Mouse (Mus musculus) intestine, embryonic 15.5 days (tissue): ENCODE measurements around the gene Eif2b1. TPM values are rescaled to one million over a fixed set of nuclear protein-coding genes. Genes with fewer than 3 reads are reported as not detected.

Source experiments
- ATAC-seq: fragments of 200-750 bp; cut with Nextera tagmentation; 2 replicates; pipeline ENCODE4 v1.8.0; 2017; ENCODE audit warnings: moderate TSS enrichment, moderate library complexity
- H3K27ac ChIP-seq: fragments of 300-500 bp; sonication (generic); 2 replicates; pipeline ENCODE4 v1.5.1; 2015; ENCODE audit warnings: mild to moderate bottlenecking, inconsistent platforms
- H3K27me3 ChIP-seq: fragments of 300-500 bp; sonication (generic); replicated peaks from 2 replicates; pipeline ENCODE4 v1.6.1; 2015; ENCODE audit warnings: inconsistent platforms
- H3K36me3 ChIP-seq: fragments of 300-500 bp; sonication (generic); 2 replicates; pipeline ENCODE4 v1.6.1; 2015; ENCODE audit warnings: inconsistent platforms
- H3K4me1 ChIP-seq: fragments of 300-500 bp; sonication (generic); replicated peaks from 2 replicates; pipeline ENCODE4 v1.6.1; 2015; ENCODE audit warnings: inconsistent platforms
- H3K4me2 ChIP-seq: fragments of 300-500 bp; sonication (generic); replicated peaks from 2 replicates; pipeline ENCODE4 v1.6.1; 2015; ENCODE audit warnings: mild to moderate bottlenecking, inconsistent platforms
- H3K4me3 ChIP-seq: fragments of 300-500 bp; sonication (generic); replicated peaks from 2 replicates; pipeline ENCODE4 v1.5.1; 2015; ENCODE audit warnings: inconsistent platforms
- H3K9ac ChIP-seq: fragments of 300-500 bp; sonication (generic); 2 replicates; pipeline ENCODE4 v1.6.1; 2015; ENCODE audit warnings: inconsistent platforms
- H3K9me3 ChIP-seq: fragments of 300-500 bp; sonication (generic); 2 replicates; pipeline ENCODE4 v1.6.1; 2016; ENCODE audit warnings: inconsistent platforms
- WGBS: fragments of 180-500 bp; shearing (Covaris S2); methylation state at CpG from one replicate; pipeline ENCODE4 v1.1.7; 2015; 5-methylcytosine and 5-hydroxymethylcytosine counted together
- polyA plus RNA-seq: library from polyadenylated mRNA; unstranded; fragments of >200 nt; fragmentation: Nextera tagmentation; extraction: Ambion mirVana; gene quantifications from 2 replicates; pipeline ENCODE4 v1.2.1, GENCODE M21; 2015

Gene Eif2b1
- polyA plus RNA-seq, 1 experiment from 2014 or later: 88.3 TPM

DNA sequence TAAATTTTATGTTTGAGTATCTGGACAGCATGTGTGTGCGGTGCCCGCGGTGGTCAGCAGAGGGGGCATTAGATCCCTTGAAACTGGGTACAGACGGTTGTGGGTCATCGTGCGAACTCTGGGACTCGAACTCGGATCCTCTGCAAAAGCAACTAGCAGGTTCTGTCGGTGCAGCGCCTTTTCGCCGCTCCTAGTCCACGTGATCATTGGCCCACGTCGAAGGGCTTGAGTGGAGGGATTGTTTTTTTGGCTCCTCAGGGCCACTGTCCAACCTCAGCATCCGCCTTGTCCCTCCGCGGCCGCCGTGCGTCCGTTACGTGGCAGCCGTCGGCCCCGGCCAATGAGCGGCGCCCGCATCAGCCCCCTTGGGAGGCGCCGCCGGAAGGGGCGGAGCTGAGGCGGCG, 38.5 kb downstream of the Eif2b1 start, which contains the start of gene Tmed2:
Gene Tmed2, plus strand, starts transcription at position 313 of the 404 bp plus-strand sequence.
- peaks cover 13% of the 10 kb centered on the region for H3K4me1 ChIP-seq
- under 1% methylated on average over 35 of the region's 35 CpGs for WGBS
- peak within 1 kb of the TSS; percentile 96 for H3K4me3 ChIP-seq
- peak within 1 kb of the TSS; percentile 90 for H3K27ac ChIP-seq
- ATAC-seq: peak; percentile 95
- peak within 1 kb of the TSS; percentile 75 for H3K9ac ChIP-seq
- peaks cover 12% of the 10 kb centered on the region for H3K36me3 ChIP-seq
- peak within 1 kb of the TSS; percentile 64 for H3K4me2 ChIP-seq
- no peaks in the 10 kb centered on the region for H3K27me3 ChIP-seq
- no peaks in the 10 kb centered on the region for H3K9me3 ChIP-seq

DNA sequence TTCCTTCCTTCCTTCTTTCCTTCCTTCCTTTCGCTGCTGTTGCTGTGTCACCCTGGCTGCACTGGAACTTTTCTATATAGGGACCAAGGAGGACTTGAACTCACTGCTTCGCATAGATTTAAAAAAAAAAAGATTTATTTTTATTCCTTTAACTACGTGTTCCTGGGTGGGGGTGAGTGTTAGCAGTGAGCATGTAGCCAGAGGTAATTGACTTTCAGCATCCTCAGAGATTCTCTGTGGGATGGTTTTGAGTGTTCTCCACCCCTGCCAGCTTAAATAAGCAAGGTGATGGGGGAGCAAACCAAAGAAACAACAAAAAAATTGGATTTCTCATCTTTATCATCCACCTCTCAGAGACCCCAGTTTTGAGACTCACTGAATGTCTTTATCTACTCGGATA, 39.0 kb downstream of the Eif2b1 start:
- no peaks in the 10 kb centered on the region for H3K9me3 ChIP-seq
- H3K27me3 ChIP-seq: no peaks in the 10 kb centered on the region
- H3K36me3 ChIP-seq: peaks cover 9% of the 10 kb centered on the region
- peak overlapping the region; percentile 96 for H3K4me3 ChIP-seq
- WGBS: 71% methylated on average over 4 of the region's 4 CpGs
- H3K27ac ChIP-seq: no peak overlapping the region
- peaks cover 13% of the 10 kb centered on the region for H3K4me1 ChIP-seq
- no peak for ATAC-seq
- peak overlapping the region; percentile 52 for H3K4me2 ChIP-seq
- no peak overlapping the region for H3K9ac ChIP-seq

DNA sequence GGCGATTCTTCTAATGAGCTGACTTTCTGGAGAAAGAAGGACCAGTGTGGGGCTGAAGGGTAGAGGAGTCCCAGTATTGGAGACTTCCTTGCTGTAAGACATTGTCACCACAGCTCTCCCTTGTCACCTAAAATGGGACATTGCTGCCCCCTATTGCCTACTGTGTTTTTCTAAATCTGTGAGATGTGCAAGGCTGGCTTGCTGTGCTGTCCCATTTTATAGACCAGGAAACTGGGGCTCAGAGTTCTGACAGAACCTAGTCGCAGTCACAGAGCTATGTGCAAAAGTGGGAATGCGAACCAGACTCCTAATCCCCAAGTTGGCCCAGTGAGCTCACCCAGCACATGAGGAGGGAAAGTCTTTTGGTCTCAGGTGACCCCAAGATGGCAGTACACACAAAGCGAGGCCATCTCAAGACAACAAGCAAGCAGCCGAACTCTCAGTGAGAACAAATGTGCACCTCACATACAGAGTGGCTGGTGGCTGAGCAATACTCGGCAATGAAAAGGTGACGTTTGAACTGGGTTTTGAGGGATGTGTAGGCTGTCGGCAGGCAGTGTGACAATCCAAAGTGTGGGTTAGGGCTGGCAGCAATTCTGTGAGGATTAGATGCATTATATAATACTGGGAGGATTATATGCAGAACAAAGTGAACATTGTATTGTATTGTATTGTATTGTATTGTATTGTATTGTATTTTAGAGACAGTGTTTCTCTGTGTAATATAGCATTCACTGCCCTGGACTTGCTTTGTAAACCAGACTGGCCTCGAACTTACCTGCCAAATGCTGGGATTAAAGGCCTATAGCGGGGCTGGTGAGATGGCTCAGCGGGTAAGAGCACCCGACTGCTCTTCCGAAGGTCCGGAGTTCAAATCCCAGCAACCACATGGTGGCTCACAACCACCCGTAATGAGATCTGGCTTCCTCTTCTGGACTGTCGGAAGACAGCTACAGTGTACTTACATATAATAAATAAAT, 39.8 kb downstream of the Eif2b1 start:
- Histone ChIP-seq H3K4me1 (peaks cover 13% of the 10 kb centered on the region), H3K9me3 (no peaks in the 10 kb centered on the region), H3K27me3 (no peaks in the 10 kb centered on the region), H3K36me3 (0 out of 2 replicates have a peak, but pooled peaks cover 4% of the 10 kb centered on the region), H3K9ac (no peak overlapping the region), H3K27ac (no peak overlapping the region), H3K4me2 (no peak overlapping the region), H3K4me3 (no peak overlapping the region)
- 74% methylated on average over 16 of the region's 16 CpGs for WGBS
- no peak for ATAC-seq

DNA sequence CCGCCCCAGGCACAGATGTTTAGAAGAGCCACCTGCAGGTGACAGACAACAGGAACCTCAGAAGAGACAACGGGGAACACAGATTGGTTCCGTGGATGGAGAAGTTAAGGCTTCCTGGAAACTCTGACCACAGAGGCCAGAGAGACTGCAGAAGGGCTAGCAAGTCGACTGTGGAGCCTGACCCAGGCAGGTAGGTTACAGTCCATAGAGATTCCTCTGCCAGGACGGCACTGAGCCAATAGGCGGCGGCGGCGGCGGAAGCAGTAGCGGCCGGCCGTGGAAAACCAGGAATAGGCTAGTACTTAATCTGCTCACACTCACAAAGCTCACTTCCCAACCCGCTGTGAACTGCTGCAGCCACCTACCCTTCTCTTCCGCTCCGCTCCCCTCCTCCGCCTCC, 42.2 kb downstream of the Eif2b1 start:
- peak overlapping the region; percentile 14 for H3K4me3 ChIP-seq
- no peaks in the 10 kb centered on the region for H3K9me3 ChIP-seq
- peaks cover 14% of the 10 kb centered on the region for H3K4me1 ChIP-seq
- peak overlapping the region; percentile 38; the same call in 1 of the 2 replicates for H3K9ac ChIP-seq
- peak overlapping the region; percentile 36 for H3K27ac ChIP-seq
- H3K36me3 ChIP-seq: no peaks in the 10 kb centered on the region
- no peak for ATAC-seq
- no peaks in the 10 kb centered on the region for H3K27me3 ChIP-seq
- WGBS: 3% methylated on average over 17 of the region's 17 CpGs
- peak overlapping the region; percentile 60 for H3K4me2 ChIP-seq

DNA sequence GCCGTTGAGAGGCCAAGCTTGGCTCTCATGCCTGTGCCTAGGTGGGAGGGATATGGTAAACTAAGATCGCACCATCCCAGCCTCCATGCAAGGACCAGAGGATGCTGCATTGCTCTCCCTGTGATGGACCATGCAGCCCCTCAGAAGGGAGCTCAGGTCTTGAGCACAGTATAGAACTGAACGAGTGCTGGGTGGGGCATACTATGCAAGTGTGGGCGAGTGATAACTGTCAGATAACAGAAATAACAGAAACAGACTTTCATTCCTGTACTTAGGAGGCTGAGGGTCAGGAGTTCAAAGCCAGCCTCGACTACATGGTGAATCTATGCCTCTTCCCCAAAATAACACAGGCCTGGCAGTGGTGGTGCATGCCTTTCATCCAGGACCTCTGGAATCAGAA, 43.9 kb downstream of the Eif2b1 start:
- Histone ChIP-seq H3K36me3 (no peaks in the 10 kb centered on the region), H3K27ac (no peak overlapping the region), H3K4me1 (peaks cover 24% of the 10 kb centered on the region), H3K4me3 (no peak overlapping the region), H3K27me3 (no peaks in the 10 kb centered on the region), H3K9ac (no peak overlapping the region), H3K9me3 (no peaks in the 10 kb centered on the region), H3K4me2 (no peak overlapping the region)
- no peak for ATAC-seq
- WGBS: 62% methylated on average over 5 of the region's 5 CpGs

DNA sequence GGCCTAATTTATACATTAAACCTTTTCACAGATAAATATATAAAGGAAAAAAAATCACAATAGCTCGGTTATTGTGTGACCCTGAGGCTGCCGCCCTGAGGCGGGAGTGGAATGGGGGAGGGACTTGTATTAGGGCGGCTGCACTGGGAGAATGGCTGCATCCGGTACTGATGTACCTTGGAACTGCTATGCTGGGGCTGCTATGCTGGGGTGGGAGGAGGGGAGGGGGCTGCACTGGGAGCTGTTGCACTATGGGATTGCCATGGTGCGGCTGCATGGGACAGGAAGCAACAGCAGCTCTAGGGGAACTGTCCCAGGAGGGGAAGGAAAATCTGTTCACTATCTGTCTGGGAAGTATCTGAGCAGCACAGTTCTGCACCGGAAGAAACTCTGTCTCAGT, 46.5 kb downstream of the Eif2b1 start:
- Histone ChIP-seq H3K4me2 (no peak overlapping the region; the same call in 1 of the 2 replicates), H3K27me3 (no peaks in the 10 kb centered on the region), H3K9ac (no peak overlapping the region), H3K4me3 (no peak overlapping the region), H3K36me3 (no peaks in the 10 kb centered on the region), H3K9me3 (no peaks in the 10 kb centered on the region), H3K27ac (peak overlapping the region; percentile 30; the same call in 1 of the 2 replicates), H3K4me1 (peaks cover 44% of the 10 kb centered on the region)
- WGBS: 22% methylated on average over 7 of the region's 7 CpGs
- no peak for ATAC-seq

DNA sequence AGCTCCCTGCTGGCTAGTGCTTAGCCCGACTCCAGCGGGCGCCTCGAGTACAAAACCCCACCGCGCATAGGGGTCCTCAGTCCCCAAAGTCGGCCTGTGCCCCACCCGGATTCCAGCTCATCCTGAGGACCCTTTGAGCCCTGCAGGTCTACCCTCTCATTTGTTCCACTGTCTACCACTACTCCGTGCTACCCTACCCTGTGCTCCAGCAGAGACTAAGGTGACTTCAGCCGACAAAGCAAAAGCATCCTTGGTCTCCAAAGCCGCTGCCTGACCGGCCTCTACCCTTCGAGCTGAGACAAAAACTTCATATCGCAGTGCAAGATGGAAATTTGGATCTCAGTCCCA, 47.4 kb downstream of the Eif2b1 start:
- Histone ChIP-seq H3K4me3 (peak overlapping the region; percentile 60), H3K9ac (peak overlapping the region; percentile 51), H3K4me2 (peak overlapping the region; percentile 88), H3K27ac (peak overlapping the region; percentile 73), H3K9me3 (no peaks in the 10 kb centered on the region), H3K4me1 (peaks cover 40% of the 10 kb centered on the region), H3K36me3 (no peaks in the 10 kb centered on the region), H3K27me3 (no peaks in the 10 kb centered on the region)
- 11% methylated on average over 14 of the region's 14 CpGs for WGBS
- peak; percentile 47 for ATAC-seq

DNA sequence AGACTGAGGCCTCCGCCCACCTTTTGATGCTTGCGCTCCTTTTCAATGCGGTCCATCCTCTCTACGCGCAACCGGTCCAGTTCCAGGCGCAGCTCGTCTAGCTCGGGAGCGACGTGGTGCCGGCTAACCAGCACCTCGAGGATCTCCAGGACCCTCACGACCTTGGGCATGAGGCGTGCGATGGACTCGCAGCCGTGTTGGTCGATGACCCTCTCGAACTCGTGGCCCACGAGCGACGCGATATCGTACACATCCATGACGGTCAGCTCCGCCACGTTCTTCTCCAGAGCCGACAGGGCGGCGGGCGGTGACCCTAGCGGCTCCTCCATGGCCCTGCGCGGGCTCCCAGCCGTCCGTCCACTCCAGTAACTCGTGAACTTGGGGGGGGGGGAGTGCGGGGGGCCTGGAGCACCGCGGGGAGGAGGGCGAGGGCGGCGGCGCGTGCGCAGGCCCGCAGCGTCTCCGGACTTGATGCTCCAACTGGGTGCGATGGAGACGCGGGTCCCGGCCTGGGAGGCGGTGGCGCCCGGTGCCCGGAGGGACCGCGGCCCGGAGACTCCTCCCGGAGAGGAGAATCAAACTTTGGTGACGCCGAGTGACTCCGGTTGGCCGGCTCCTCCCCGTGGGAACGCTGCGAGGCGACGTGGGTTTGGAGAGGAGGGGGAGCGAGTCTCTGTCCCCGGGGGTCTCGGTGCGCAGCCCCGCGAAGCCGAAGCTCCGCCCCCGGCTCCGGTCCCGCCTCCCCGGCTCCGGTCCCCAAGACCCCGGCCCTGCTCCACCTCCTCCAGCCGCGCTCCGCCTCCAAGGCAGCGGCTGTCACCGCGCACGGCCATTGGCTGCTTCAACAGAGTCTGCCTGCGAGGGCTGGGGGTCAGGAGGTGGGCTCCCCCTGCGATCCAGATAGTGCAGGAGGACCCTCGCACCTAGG, 48.0 kb downstream of the Eif2b1 start, which contains the start of gene Rilpl1:
Gene Rilpl1, minus strand, starts transcription at position 737 of the 928 bp plus-strand sequence.
- H3K4me2 ChIP-seq: peak within 1 kb of the TSS; percentile 88
- peaks cover 39% of the 10 kb centered on the region for H3K4me1 ChIP-seq
- H3K27ac ChIP-seq: peak within 1 kb of the TSS; percentile 73
- under 1% methylated on average over 94 of the region's 96 CpGs for WGBS
- no peaks in the 10 kb centered on the region for H3K27me3 ChIP-seq
- H3K36me3 ChIP-seq: no peaks in the 10 kb centered on the region
- ATAC-seq: peak; percentile 90
- no peaks in the 10 kb centered on the region for H3K9me3 ChIP-seq
- H3K4me3 ChIP-seq: peak within 1 kb of the TSS; percentile 60
- peak within 1 kb of the TSS; percentile 51 for H3K9ac ChIP-seq

DNA sequence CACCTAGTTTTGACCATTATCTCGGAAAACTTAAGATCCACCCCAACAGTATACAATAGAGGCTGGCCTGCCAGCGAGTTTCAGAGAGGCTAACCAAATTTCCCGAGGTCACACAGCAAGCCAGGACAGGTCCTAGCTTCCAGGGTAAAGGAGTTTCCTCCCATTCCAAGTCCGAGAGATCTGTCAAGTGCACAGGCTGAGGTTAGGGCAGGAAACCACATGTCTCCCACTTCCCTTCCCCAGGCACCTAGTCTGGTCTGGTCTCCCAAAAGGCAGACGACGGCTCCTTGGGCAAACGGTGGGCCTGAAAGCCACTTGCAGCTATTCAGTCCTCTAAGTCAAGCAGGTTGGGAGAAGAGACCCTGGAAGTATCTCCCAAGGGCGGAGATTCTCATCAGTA, 49.2 kb downstream of the Eif2b1 start:
- ATAC-seq: no peak
- 44% methylated on average over 8 of the region's 8 CpGs for WGBS
- Histone ChIP-seq H3K9ac (peak overlapping the region; percentile 32; the same call in 1 of the 2 replicates), H3K4me2 (peak overlapping the region; percentile 88), H3K9me3 (no peaks in the 10 kb centered on the region), H3K4me3 (peak overlapping the region; percentile 60), H3K36me3 (no peaks in the 10 kb centered on the region), H3K27ac (peak overlapping the region; percentile 2; the same call in 1 of the 2 replicates), H3K27me3 (no peaks in the 10 kb centered on the region), H3K4me1 (peaks cover 39% of the 10 kb centered on the region)

DNA sequence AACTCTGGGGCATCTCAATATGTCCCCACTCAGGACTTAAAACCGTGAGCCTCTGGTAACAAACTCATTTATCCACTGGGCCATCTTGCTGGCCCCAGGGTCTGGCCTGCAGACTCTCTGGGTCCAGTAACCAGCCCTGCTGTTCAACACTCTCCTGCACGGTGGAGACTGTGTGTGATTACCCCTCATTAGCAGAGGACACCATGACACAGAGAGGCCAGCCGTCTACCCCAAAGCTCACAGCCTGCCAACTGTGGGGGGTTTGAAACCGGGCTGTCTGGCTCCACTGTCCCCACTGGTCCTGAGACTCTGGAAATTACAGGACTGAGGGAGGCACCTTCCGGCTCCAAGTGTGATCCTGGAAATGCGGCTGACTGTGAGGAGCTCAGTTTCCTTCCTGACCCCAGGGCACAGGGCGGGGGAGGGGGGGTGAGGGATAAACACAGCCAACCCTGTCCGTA, 49.7 kb downstream of the Eif2b1 start:
- Histone ChIP-seq H3K4me3 (peak overlapping the region; percentile 60), H3K9me3 (no peaks in the 10 kb centered on the region), H3K9ac (peak overlapping the region; percentile 32; the same call in 1 of the 2 replicates), H3K27ac (peak overlapping the region; percentile 56; the same call in 1 of the 2 replicates), H3K4me2 (peak overlapping the region; percentile 88), H3K4me1 (peaks cover 39% of the 10 kb centered on the region), H3K36me3 (no peaks in the 10 kb centered on the region), H3K27me3 (no peaks in the 10 kb centered on the region)
- 32% methylated on average over 8 of the region's 8 CpGs for WGBS
- no peak for ATAC-seq

DNA sequence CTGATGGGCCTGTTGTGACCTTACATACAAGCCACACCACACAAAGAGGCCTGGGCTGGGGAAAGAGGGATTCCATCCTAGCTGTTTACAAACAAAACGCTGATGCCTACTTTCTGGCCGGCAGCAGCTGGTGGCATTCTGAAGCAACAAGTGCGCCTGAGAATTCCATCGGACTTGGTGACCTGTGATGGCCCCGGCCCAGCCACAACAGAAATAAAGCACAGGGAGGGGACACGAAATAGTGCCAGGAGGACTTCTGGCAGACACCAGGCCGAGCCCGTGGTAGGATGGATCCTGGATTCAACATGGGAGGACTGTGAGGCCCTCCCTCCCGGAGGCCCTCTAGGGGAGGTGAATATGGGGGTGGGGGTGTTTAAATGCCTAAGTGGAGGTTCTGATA, 50.1 kb downstream of the Eif2b1 start:
- peak overlapping the region; percentile 56 for H3K27ac ChIP-seq
- H3K9me3 ChIP-seq: no peaks in the 10 kb centered on the region
- no peak for ATAC-seq
- peak overlapping the region; percentile 60 for H3K4me3 ChIP-seq
- no peaks in the 10 kb centered on the region for H3K36me3 ChIP-seq
- H3K9ac ChIP-seq: peak overlapping the region; percentile 32; the same call in 1 of the 2 replicates
- 24% methylated on average over 9 of the region's 9 CpGs for WGBS
- H3K4me1 ChIP-seq: peaks cover 39% of the 10 kb centered on the region
- H3K4me2 ChIP-seq: peak overlapping the region; percentile 88
- no peaks in the 10 kb centered on the region for H3K27me3 ChIP-seq
